Mouse (Mus musculus) cerebellum, adult (tissue): ENCODE data around the gene Pik3c2g.
"Not testable (repeated sequence)": the region's sequence is repeated elsewhere in the genome, so short reads cannot be mapped to it uniquely, and the experiment has no call there.

ENCODE experiments used
- ATAC-seq: cut with Nextera tagmentation; 2 replicates; pipeline ENCODE4 v1.9.2; 2017; ENCODE audit warnings: mild to moderate bottlenecking, moderate library complexity, mixed read lengths; ENCODE audit not compliant: insufficient number of reproducible peaks, low FRiP score, low TSS enrichment

The Pik3c2g gene

DNA sequence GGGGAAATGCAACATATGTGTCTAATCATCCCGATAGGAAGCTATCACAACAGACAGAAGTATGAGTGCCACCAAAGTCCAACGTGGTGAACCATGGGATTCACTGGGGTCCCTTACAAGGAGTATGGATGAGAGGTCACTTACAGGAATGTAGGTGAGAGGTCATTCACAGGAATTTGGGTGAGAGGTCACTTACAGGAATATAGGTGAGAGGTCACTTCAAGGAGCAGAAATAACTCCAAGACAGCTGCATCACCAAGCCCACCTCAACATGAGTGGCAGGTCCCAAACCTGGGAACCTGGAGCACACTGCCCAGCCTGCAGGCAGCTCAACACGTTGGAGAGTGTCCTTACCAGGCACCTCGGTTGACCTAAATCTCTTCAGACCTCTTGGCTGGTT is 314.8 kb downstream of the Pik3c2g start:
- no peak for ATAC-seq

DNA sequence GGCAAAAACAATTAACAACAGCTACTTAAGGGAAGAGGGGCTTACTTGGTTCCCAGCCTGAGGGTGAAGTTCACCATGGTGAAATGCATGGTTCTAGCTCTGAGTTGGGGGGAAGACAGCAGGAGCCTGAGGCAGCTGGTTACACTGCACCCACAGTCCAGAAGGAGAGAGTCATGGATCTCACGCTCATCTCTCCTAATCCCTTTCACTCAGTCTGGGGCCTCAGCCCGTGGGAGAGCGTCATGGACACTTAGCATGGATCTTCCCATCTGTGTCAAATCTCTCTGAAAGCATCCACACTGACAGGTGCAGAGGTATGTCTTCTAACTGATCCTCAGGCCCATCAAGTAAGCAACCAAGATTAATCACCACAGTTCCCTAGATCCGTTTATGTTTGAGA is 320.1 kb downstream of the Pik3c2g start:
- ATAC-seq = no peak

DNA sequence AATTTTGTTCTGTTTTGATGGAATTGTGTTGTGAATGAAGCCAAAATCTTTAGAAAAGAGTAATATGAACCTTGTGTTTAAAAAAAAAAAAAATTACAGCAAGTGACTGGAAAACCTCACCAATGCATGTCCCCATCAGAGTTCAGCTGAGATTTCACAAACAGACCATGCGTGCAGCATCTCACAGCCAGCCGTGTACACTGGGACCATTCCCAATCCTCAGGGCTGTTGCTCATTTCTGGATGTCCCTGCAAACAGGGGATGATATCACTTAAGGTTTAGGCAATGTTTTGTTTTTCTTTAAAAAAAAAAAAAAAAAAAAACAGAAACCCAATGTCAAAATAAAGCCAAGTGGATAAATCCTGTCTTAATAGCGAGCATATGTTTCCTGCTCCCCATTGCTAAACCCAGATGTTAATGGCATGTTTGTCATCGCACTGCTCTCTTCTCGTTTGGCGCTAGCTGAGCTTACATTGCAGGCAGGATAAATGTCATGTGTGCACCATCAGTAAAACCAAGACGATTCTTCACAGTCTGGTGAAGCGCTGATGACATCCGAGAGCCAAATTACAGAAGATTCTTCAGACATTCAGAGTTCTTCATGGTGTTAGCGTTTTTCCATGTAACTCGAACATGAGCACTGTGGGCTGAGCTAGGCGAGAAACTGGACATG is 322.1 kb downstream of the Pik3c2g start:
- ATAC-seq = no peak

DNA sequence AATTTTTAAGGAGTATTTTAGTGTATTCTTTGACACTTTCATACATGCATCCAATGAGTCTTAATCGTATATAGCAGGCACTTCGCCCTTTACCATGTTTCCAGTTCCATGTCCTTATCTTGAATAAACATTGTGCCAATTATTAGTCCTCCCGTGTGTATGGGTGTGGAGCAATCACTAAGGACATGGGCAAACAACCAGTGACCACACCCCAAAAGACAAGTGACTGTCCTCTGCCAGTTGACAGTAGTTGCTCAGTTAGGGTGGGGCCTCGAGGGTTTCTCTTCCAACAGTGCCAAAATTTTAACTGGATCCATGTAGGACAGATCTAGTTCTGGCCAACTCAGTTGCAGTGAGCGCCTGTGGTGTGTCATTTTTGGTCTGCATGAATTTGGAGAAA is 341.7 kb downstream of the Pik3c2g start:
- no peak for ATAC-seq

DNA sequence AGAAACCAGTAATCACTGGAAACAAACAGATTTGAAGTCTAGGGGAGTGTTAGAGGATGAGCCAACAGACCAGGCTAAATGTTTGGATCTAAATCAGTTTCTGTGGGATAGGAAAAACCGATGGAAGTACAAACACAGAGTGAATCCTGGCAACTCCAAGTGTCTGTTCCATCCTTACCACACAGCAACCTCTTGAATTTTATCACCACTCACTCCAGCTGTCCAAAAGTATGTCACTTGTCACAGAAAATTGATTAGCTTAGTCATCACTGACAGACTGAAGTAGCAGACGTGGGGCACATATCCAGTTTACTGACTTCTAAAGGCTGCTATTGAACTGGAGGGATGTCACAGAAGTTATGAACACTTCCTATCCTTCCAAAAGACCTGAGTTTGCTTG is 347.8 kb downstream of the Pik3c2g start:
- no peak for ATAC-seq

DNA sequence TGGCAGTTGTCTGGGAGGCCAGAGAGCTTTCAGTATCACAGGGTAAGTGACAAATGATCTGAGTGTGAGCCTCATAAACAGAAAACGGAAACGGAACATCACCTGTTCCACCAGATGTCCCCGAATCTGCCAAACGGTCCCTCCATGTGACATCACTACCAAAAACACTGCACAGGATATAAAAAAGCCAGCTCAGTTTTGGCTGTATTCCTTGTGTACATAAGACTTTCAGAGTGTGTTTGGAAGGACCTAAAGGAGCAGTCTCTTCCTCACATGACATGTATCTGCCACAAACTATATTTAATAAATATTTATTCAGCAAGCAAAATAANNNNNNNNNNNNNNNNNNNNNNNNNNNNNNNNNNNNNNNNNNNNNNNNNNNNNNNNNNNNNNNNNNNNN is 350.6 kb downstream of the Pik3c2g start:
- not testable (repeated sequence) for ATAC-seq

DNA sequence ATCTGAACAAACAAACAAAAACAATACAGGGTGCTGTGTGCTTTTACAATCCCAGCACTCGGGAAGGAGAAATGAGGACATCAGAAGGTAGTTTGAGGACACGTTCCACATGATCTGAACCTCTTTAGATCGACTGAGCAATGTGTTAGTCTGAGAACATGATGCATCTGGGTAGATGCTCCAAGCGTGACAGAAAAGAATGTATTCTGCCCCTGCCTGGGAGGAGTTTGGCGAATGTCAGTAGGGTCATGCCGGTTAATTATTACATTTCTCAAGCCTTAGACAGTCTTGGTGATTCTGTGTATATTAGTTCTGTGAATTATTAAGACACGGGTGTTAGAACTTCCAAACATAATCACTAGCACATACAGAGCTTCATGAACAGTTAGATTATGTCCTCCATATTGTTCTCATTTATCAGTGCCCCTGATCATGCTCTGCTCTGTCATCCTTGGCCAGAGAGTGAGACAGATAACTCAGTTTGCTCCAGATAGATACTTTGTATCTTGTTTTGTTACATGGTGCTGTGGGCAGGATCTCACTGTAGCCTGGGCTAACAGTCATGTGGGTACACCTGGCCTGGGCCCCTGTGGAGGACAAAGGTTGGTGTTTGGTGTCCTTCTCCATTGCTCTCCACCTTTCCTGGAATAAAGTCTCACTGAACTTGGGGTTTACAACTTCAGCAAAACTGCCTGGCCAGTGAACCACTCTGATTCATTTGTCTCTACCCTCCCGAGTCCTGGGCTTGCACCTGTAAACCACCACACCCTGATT is 360.3 kb downstream of the Pik3c2g start:
- no peak for ATAC-seq

DNA sequence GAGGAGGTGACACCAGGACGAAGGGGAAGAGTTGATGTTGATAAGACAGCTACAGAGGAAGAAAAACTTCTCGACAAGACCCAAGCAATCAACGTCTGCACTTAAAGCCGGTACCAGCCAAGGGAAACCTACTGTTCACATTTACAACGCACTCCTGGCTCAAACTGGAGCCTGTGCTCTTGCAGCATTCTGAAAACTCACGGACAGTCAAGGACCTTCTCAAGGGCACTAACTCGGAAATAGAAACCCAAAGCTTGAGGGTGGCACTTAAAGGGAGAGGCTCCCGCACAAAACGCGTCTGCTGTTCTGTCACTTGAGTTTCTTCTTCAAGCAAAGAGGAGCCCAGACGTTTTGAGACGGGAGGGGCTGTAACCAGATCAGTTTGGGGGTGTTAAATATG is 366.6 kb downstream of the Pik3c2g start:
- no peak for ATAC-seq

DNA sequence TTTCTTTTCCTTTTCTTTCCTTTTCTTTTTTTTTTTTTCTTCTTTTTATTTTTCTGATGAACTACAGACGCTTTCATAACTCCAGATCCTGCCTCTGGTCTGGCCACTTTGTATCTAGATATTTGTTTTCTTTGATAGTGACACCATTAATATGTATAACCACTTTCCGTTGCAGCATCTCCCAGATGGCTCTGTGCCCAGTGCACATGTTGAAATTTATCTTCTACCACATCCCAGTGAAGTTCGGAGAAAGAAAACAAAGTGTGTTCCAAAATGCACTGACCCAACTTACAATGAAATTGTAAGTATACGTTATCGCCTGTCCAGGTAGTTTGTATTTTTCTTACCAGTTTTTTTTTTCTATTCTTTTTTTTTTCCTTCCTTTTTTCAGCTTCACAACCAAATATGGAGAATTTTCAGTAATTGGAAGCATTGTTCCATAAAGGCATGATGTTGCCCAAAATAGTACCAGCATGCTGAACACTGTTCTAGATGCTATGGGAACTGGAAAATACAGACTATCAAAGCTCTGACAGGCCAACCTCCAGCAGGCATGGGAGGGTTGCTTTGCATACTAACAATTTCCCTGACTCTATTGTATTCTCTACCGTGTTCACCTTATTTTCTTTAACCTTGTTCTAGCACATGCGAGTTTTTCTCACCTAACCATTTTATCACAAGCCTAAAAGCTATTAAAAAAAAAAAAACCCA is 370.7 kb downstream of the Pik3c2g start:
- ATAC-seq = no peak

DNA sequence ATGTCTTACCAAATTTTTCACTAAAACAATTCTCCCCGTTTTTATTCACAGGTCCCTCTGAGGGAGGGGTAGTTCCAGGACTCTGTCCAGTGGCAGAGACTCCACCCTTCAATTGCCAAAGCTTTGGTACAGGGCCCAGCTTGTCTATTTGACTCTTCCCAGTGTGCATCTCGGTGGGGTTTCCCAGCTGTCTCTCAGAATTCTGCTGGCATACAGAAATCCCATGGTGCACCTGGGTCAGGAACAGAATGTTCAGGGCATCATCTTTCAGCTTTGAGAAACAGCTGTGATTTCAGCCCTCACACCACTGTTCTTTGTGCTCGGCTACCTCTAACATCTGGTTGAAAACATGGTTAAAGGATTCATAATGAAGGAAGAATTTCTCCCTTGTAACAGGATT is 376.8 kb downstream of the Pik3c2g start:
- ATAC-seq = no peak

DNA sequence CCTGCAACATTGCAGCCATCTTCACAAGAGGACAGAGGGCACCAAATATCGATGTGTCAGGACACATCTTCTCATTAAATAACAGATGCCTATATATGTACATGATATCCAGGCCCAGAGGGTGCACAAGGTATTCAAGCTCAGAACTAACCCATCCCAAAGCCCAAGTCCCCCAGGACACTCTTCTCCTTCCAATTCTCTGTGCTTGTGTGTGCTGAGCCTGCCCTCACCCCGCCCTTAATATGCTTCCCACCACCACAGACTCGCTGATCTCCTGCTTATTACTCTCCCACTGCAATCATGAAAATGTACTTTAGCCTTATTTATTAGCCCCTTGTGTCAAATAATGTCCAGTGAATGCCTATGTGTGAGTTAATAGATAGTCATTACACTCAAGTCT is 377.9 kb downstream of the Pik3c2g start:
- no peak for ATAC-seq

DNA sequence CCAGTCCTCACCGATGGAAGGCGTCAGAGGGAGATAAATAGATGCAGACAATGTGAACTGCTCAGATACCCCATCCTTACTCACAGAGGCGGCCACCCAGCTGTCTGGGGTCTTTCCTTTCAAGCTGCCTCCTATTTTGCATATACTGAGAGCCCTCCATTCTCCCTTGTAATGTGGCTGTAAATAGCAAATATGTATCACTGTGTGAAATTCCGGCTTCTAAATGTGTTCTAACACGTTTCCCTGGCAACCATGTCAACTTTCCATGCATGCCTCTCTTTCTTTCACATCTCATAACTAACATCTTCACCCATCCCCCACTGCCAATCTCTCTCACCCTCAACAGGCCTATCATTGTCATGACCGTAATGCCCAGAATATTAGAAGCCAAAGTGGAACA is 379.7 kb downstream of the Pik3c2g start:
- ATAC-seq = no peak

DNA sequence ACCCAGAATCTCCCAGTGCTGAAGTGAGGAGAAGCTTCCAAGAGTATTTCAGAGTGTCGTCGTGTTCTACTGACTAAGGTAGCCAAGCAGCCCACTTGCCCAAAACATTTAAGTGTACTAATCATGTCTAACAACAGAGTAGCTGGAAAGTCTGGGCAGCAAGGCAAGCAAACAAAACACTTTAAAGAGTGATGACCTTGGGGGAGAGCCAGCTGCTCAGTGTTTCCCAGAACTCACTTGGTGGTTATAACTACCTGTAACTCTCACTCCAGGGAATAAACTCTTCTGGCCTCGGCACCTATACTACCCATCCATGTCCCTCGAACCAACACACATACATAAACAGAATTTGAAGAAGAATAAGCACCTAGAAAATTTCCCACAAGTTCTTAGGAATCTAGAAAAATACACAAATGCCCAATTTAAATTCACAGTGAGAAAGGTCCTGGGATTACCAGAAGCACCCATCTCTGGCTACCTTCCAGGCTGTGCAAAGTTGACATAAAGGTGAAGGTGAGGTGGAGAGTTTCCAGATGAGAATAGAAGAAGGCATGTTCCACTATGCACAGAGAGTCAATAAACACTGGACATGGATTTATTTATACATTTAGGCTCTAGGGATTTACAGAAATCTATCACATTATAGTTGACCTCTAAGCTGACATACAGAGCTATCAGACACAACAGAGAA is 384.7 kb downstream of the Pik3c2g start:
- ATAC-seq = no peak

DNA sequence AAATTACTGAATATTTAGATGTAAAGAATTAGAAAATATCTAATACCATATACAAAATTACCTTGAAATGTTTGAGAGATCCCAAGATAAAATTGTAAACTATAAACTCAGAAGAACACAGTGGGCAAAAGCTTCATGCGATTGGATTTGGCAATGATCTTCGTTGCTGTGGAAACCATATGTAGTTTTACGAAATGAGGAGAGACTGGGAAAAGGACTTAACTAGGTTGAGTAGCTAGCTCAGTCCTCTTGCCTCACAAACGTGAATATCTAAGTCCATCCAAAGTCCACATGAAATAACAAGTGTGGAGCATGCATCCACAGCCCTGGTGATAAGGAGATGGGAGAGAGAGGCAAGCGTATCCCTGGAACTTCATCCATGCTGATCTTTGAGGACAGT is 387.6 kb downstream of the Pik3c2g start:
- no peak for ATAC-seq

DNA sequence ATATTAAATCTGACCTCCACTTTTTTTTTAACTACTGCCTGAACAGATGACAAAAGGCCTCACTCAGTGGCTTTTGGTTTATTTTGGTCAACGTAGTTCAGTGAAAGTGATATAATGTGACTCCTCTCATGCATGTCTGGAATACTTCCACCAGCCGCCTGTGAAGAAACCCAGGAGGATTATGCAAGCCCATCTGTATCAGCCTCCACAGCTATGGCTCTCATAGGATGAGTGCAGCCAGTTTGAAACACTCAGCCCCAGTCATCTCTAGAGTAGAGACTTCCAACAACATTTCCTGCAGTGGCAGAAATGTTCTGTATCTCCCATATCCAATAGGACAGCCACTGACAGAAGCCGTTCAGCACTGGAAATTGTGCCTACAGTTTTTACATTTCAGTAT is 391.1 kb downstream of the Pik3c2g start:
- ATAC-seq = no peak

DNA sequence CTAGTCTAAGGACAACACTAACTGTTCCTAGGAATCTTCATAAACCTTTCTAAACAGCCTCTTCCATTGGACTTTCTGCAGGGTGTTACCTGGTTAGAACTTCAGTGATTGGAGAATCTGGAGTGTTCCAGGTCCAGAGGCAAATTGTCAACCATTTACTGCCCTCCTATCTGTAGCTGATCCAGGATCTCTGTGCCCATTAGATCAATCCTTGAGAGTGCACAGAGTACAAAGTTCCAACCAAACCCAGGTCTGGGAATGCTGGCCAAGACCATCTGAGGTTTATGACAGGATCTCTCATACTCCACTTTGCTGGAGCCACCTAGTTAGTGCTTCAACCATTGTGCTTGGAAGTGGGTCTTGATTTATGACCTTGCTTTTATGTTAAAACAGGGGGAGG is 394.0 kb downstream of the Pik3c2g start:
- ATAC-seq = no peak

DNA sequence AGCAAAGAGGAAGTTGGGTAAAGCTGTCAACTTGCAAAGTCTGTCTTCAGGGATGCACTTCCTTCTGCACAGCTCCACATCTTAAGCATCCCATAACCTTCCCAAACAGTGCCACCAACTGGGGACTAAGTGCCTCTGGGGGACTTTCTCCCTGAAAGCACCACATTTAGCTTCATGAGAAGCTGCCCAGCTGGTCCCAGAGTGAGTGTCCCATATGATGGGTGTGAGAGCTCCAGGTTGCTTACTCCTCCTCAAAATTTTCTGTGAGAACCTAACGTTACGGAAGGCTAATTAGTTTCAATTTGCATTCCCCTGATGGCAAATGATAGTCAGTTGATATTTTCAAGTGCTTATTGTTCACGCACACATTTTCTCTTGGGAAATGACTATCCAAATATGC is 397.0 kb downstream of the Pik3c2g start:
- no peak for ATAC-seq

DNA sequence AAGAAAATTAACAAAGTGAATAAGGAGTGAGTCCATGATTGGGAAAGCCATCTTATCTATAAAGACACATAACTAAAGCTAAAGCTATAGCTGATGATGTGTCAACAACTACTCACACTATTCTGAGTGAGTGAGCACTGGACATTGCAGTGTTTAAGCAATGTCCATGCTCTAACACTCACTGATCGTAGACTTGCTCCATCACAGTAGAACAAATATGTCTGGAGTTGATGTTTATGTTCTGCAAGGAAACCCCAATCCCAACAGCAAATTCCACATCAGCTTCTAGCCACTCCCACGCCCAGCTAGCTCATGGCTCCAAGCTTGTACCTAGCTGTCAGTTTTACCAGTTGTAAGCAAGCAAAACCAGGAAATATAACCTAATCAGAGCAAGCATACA is 399.5 kb downstream of the Pik3c2g start:
- ATAC-seq = no peak

DNA sequence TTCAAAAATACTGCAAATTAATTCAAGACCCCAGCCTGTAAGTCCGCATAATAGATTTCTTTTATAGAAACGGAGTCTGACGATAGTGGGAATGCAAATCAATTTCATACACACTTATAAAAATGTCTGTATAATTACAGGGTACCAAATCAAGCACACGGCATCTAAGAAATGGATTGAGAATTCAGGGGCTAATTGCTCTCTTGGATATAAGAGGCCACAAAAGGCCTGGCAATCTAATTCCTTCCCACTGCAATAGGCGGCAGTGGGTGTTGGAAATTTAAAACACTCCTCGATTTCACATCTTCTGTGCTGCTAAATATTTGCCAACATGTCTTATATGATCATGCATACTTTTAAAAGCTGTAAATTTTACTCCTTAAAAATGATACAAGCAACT is 402.1 kb downstream of the Pik3c2g start:
- ATAC-seq = no peak

DNA sequence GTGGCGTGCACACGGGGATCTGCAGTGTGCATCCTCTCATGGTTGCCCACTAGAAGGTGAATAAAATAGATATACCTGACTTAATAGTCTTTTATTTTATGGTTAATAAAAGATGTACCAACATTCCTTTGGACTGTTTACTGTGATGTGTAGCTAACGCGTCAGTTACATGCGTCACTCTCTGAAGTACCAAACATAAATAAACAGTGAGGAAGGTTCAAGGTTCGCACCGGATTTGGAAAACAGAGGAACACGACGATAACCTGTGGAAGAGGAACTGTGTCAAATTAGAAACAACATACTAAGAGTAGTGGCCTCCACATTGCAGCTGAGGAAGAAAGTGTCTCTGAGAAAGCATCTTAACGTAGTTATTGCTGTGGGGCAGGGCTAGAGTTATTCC is 402.6 kb downstream of the Pik3c2g start:
- ATAC-seq = no peak

DNA sequence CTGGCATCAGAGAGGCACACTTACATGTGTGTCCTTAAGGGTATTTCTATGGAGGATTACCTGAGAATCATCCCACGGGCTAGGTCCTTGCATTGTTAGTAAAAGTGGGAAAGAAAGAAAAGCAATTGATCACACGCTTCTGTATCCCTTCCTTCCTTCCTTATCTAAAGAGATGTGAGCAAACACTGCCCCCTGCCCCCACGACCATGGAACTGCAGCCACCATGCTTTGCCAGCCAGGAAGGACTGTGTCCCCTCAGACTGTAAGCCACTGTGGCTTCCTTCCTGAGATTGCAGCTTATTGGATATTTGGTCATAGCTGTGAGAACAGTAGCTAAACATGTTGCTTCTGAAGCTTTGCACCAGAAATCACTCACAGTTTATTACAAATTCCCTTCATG is 418.2 kb downstream of the Pik3c2g start:
- no peak for ATAC-seq
